Mouse (Mus musculus): Measurements from ENCODE around the gene Insyn1. TPM values are rescaled to one million over a fixed set of nuclear protein-coding genes. Genes with fewer than 3 reads are reported as not detected.

The Insyn1 gene
- polyA plus RNA-seq, 1 experiment = 12.1 TPM

DNA sequence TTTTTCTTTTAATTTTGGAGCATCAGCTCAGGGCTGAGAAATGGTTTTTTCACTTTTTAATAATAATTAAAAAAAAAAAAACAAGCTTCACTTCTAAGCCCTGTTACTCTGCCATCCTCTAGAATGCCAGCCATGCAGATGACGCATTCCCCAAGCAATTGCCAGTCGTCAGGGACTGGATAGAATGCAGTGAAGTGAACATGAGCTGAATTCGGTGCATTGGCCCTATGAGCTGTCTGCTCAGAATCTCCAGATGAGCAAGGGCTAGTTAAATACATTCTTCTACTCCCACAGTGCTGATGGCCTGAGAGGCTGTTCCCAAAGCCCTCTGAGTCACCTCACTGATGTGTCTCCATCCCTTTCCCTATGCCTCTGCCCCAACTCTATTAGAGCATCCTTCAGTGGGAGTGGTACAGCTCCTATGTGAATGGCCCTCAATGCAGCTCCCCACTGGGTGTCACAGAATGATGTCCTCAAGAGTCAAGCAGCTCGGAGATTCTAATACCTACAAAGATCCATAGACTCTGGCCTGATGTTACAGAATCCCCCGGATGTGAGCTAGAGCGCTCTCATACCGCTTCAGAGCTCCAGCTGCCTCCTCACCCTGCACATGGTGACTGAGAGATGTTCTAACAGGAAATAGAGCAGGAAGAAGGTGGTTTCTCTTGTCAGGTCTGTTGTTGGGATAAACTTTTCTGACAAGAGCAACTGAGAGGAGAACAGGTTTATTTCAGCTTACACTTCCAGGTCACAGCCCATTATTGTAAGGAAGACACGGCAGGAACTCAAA, 19.0 kb downstream of the Insyn1 start:
- Histone ChIP-seq H3K27ac (replicated peaks; ENCODE audit: low read depth, low read length) (no peak overlapping the region), H3K4me3 (ENCODE audit: insufficient read depth, low read depth, low read length) (no peak overlapping the region), H3K4me1 (ENCODE audit: control insufficient read depth, insufficient read depth, insufficient read length, low read length) (no peaks in the 10 kb centered on the region)

DNA sequence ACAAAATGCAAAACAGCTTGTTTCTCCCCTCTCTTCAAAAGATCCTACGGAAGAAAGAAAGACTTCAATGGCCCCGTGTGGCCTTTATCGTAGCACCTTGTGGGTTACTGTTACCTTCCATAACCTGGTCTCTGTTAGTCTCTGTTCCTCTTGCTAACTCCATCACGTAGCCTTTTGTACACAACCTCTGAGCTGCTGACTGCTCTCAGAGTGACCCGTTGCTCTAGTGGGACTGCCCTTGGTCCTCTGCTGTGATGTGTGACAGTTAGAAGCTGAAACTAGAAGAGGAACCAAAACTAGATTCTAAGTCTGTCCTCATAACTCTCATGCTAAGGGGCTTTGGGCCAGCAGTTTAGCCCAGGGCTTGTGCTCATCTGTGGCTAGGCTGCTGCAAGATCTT, 22.0 kb downstream of the Insyn1 start:
- Histone ChIP-seq H3K4me1 (ENCODE audit: control insufficient read depth, insufficient read depth, insufficient read length, low read length) (no peaks in the 10 kb centered on the region), H3K27ac (replicated peaks; ENCODE audit: low read depth, low read length) (no peak overlapping the region), H3K4me3 (ENCODE audit: insufficient read depth, low read depth, low read length) (no peak overlapping the region)

DNA sequence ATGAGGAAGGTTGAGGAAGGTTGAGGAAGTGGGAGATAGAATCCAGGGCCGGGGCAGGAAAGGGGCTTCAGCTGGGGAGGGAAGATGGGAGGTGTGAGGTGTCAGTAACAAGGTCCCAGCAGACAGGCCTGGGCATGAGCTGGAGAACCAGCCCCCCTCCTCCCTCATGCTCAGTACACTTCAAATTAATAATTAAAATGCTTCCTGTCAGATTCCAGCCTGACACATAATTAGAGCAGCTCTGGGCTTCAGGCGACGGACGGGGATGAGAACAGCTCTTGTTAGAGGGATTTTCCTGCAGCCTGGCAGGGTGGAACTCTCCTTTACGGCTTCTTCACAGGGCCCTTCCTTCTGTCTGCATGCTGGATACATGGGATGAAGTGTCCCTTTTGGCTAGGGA, 25.3 kb downstream of the Insyn1 start:
- Histone ChIP-seq H3K27ac (replicated peaks; ENCODE audit: low read depth, low read length) (no peak overlapping the region), H3K4me3 (ENCODE audit: insufficient read depth, low read depth, low read length) (no peak overlapping the region), H3K4me1 (ENCODE audit: control insufficient read depth, insufficient read depth, insufficient read length, low read length) (peaks cover 2% of the 10 kb centered on the region; the same call in 1 of the 2 replicates)

DNA sequence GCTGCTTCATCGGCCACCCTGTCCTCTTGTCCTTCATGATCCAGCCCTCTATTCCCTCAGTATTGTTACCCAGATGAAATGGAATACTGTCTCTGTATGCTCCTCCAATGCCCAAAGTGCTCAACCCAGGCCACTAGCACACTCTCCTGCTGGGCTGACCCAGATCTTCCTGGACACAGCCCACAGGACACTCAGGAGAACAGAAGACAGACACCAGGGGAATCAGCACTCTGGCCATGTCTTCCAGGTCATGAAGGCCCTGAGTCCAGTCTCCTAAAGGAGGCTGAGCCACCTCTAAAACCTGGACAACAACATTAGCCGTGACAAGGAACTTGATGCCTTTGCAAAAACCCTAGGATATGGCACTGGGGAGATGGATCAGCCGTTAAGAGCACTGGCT, 28.1 kb downstream of the Insyn1 start:
- H3K4me3 ChIP-seq (ENCODE audit: insufficient read depth, low read depth, low read length) = no peak overlapping the region
- peaks cover 6% of the 10 kb centered on the region; the same call in 1 of the 2 replicates for H3K4me1 ChIP-seq (ENCODE audit: control insufficient read depth, insufficient read depth, insufficient read length, low read length)

DNA sequence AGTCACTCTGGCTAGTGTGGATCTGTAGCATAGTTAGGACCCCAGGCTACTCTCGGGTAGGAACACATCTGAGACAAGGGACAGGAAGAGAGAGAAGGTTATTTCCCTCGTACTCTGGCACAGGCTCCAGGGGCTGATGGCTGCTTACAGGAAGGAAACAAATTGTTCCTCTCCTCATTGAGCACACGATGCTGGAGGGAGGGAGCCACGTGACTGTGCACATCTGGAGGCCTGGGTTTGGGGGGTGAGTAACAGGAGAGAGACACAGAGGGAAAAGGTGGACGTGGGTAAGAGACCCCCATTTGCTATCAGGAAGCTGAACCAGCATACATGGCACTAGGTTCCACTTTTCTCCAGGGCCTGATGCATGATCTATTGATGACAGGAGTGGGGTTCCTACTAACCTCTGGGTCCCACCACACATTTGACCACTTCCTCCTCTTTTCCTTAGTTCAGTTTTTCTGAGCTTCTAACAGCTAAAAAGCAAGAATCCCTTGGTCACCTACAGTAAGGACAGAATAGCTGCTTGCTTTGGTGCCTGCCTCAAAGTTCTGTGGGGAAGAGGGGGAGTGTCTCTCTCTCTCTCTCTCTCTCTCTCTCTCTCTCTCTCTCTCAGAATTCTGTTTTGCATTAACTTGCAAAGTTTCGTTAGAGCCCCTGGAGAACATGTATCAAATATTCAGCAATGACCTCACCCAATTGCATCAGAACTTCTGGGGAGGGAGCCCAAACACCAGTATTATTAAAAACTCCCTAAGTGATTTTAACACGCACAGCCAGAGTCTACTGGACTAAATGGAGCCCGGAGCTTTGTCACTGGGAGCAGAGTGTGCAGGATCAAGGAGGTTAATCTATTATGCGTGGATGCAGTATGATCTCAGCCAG, 29.7 kb downstream of the Insyn1 start:
- Histone ChIP-seq H3K4me1 (ENCODE audit: control insufficient read depth, insufficient read depth, insufficient read length, low read length) (peaks cover 16% of the 10 kb centered on the region; the same call in 1 of the 2 replicates), H3K4me3 (ENCODE audit: insufficient read depth, low read depth, low read length) (no peak overlapping the region), H3K27ac (replicated peaks; ENCODE audit: low read depth, low read length) (no peak overlapping the region)

More for the DNA sequence above, 28.1 kb downstream of the Insyn1 start:
- no peak overlapping the region for H3K27ac ChIP-seq (replicated peaks; ENCODE audit: low read depth, low read length)

DNA sequence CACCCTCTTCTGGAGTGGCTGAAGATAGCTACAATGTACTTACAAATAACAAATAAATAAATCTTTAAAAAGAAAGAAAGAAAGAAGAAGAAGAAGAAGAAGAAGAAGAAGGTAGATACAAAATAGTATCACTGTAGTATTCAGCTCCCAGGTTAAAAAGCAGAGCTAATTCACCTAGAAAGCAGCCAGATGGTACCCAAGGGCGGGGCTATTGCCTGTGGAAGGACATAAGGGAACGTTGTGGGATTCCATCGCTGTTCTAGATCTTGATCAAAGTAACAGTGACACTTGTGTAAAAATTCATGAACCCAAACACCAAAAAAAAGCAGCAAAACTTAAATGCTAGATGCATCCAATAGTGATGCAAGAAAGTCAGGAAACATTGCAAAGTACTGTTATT, 31.6 kb downstream of the Insyn1 start:
- peaks cover 16% of the 10 kb centered on the region; the same call in 1 of the 2 replicates for H3K4me1 ChIP-seq (ENCODE audit: control insufficient read depth, insufficient read depth, insufficient read length, low read length)
- no peak overlapping the region for H3K4me3 ChIP-seq (ENCODE audit: insufficient read depth, low read depth, low read length)
- H3K27ac ChIP-seq (replicated peaks; ENCODE audit: low read depth, low read length) = no peak overlapping the region

DNA sequence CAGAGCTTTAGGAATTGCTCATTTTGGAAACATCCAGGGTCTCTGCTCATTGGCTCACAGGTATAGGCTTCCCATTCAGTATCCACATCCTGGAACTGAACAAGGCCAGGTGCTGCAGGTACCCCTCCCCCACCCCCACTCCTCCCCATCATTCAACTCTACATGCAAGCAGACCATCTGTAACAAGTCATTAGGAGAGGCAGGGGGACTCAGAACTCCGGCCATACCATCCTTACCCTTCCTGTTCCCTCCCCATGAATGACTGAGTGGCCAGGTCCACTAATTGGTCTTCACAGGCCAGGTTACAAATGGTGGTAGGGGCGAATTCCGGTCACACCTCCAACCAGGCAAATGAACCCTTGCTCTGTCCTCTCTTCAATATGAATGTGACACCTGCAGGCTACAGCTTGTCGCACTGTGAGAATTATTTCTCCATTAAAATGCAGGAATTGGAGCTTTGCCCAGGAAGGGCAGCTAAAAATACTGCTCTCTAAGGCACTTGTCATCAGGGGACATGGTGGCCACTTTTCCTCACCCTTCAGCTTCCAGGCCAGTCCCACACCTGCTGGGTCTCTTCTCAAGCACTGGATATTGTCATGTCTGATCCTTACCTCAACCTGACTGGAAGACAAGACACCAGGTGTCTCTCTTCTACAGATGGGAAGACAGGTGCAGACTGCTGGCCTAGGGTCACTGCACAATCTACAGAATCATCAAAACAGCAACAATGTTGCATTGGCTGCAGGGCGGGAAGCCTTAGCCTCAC, 32.6 kb downstream of the Insyn1 start:
- no peak overlapping the region for H3K4me3 ChIP-seq (ENCODE audit: insufficient read depth, low read depth, low read length)
- H3K27ac ChIP-seq (replicated peaks; ENCODE audit: low read depth, low read length) = no peak overlapping the region

DNA sequence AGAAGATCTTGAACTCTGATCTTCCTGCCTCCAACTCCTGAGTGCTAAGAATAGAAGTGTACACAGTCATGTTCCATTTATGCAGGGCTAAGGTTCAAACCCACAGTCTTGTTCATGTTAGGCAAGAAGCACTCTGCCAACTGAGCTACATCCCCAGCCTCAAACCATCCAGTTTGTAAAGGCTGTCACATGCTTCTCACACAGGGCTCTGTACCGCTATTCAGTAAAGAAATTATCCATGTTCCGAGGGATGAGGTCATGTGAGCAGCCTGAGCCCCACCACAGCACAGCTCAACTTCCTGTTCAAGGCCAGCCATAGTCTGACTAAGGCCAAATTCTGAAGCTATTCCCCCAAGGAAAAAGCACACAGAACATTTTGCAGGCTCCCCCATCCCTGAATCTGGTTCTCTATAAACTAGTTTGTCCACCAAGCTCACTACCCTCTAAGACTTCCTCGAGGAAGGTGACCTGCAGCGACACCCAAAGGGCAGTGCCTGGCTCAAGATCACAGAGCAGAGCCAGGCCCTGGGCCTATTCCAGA, 33.5 kb downstream of the Insyn1 start:
- Histone ChIP-seq H3K4me1 (ENCODE audit: control insufficient read depth, insufficient read depth, insufficient read length, low read length) (peaks cover 16% of the 10 kb centered on the region; the same call in 1 of the 2 replicates), H3K27ac (replicated peaks; ENCODE audit: low read depth, low read length) (no peak overlapping the region)

More for the DNA sequence above, 32.6 kb downstream of the Insyn1 start:
- peaks cover 16% of the 10 kb centered on the region; the same call in 1 of the 2 replicates for H3K4me1 ChIP-seq (ENCODE audit: control insufficient read depth, insufficient read depth, insufficient read length, low read length)

DNA sequence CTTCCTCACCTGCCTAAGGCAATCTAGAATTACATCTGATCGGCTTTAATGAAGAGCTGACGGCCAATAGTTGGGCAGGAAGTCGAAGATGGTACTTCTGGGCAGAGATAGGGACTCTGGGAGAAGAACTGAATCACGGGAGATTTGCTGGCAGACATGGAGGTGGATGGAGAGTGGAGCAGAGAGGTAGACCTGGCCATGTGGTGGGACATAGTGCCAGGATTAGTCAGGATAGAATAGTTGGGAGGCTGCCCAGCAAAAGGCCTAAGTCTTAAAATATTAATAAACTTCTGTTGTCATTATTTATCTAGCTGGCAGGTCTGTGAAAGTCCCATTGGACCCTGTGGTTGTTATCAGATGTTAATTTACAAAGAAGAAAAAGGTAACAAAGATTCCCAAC, 36.7 kb downstream of the Insyn1 start:
- no peak overlapping the region for H3K27ac ChIP-seq (replicated peaks; ENCODE audit: low read depth, low read length)
- H3K4me1 ChIP-seq (ENCODE audit: control insufficient read depth, insufficient read depth, insufficient read length, low read length) = peaks cover 13% of the 10 kb centered on the region; the same call in 1 of the 2 replicates
- H3K4me3 ChIP-seq (ENCODE audit: insufficient read depth, low read depth, low read length) = no peak overlapping the region

More for the DNA sequence above, 33.5 kb downstream of the Insyn1 start:
- no peak overlapping the region for H3K4me3 ChIP-seq (ENCODE audit: insufficient read depth, low read depth, low read length)

DNA sequence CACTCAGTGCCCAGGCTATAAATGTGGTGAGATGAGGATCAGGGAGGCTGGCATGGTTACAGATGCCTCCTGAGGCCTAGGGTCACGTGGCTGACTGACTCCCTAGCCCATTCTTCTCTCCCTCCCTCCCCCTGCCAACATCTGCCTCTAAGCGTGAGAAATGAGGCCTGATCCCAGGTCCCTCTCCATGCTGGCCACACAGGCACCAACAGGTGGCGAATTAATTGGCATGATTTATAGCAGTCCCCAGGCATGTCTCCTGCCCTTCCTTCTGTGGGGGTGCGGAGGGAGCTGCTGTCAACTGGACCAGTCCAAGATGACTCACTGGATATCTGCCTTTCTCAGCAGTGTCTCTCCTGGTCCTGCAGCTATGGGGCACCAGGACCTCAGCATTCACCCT, 39.4 kb downstream of the Insyn1 start:
- H3K4me1 ChIP-seq (ENCODE audit: control insufficient read depth, insufficient read depth, insufficient read length, low read length) = no peaks in the 10 kb centered on the region
- no peak overlapping the region for H3K4me3 ChIP-seq (ENCODE audit: insufficient read depth, low read depth, low read length)
- no peak overlapping the region for H3K27ac ChIP-seq (replicated peaks; ENCODE audit: low read depth, low read length)

DNA sequence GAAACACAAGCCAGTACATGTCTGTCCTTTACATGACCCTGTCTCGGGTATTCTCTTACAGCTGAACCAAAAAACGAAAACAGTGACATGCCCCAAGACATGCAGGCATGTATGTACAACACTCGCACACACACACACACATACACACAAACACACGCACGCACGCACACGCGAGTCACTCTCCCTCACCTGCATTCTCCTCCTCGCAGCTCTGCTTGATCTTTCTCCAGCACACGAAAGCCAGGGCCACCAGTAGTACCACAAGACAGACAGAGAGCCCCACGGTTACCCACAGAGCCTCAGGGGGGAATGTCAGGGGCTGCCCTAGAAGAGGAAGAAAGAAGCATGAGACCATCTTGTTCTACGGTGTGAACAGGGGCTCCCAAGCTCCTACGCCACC, 42.0 kb downstream of the Insyn1 start:
- Histone ChIP-seq H3K27ac (replicated peaks; ENCODE audit: low read depth, low read length) (no peak overlapping the region), H3K4me1 (ENCODE audit: control insufficient read depth, insufficient read depth, insufficient read length, low read length) (no peaks in the 10 kb centered on the region), H3K4me3 (ENCODE audit: insufficient read depth, low read depth, low read length) (no peak overlapping the region)

DNA sequence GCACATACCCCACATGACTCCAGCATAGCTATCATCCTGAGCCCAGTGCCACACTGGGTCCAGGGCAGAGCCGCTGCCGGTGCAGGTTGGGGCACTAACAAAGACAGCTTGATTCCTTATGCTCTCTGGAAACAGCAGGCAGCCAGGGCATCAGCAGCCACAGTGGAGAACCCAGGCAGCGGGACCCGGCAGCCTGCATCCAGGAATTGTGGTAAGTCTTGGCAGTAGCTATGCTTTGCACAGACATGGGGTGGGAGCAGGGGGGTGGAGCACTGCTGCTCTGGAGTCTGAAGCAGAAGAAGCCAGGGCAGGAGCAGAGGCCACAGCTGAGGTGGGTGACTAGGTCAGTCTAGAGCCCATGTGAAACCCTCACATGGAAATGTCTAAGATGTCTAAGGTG, 43.8 kb downstream of the Insyn1 start:
- H3K4me1 ChIP-seq (ENCODE audit: control insufficient read depth, insufficient read depth, insufficient read length, low read length) = no peaks in the 10 kb centered on the region
- H3K4me3 ChIP-seq (ENCODE audit: insufficient read depth, low read depth, low read length) = no peak overlapping the region
- H3K27ac ChIP-seq (replicated peaks; ENCODE audit: low read depth, low read length) = no peak overlapping the region

DNA sequence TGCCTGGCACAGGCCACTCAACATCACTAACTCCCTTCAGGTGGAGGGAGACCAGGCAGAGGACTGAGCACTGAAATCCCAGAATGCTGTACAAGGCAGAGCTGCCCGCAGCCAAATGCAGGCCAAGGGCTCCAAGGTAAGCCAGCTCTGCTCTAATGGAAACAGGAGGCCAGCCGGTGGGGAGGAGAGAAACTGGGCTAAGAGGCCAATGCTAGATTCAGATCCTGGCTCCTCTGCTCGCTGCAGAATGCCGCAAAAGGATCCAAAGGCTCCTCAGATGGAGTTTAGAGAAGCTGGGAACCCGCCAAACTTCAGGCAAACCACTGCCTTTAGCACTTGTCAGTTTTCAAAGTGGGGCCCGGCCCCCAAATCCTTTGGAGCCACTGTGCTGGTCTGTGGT, 44.9 kb downstream of the Insyn1 start:
- no peak overlapping the region for H3K27ac ChIP-seq (replicated peaks; ENCODE audit: low read depth, low read length)
- no peaks in the 10 kb centered on the region for H3K4me1 ChIP-seq (ENCODE audit: control insufficient read depth, insufficient read depth, insufficient read length, low read length)

DNA sequence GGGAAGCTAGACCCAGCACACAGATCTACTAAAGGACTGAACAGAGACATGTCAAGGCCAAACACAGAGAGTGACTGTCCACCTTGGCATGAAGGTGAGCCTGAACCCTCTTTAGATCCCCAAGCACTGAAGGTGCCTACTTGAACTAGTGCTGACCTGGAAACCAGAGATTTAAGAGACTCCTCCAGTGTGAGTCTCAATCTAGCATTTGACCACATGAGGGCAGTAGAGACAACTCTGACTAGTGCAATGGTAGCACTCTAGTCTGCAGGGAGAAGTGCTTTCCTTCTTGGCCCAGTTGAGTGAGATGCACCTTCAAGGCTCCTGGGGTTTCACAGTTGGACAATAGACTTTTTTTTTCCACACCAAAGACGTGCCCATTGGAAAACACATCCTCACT, 46.4 kb downstream of the Insyn1 start:
- Histone ChIP-seq H3K4me1 (ENCODE audit: control insufficient read depth, insufficient read depth, insufficient read length, low read length) (no peaks in the 10 kb centered on the region), H3K4me3 (ENCODE audit: insufficient read depth, low read depth, low read length) (no peak overlapping the region), H3K27ac (replicated peaks; ENCODE audit: low read depth, low read length) (no peak overlapping the region)

More for the DNA sequence above, 44.9 kb downstream of the Insyn1 start:
- no peak overlapping the region for H3K4me3 ChIP-seq (ENCODE audit: insufficient read depth, low read depth, low read length)

Measured in brown adipose tissue, adult 24 weeks (tissue).